8 mouse cellular contexts compared by ENCODE assay signal in the genomic region with DNA sequence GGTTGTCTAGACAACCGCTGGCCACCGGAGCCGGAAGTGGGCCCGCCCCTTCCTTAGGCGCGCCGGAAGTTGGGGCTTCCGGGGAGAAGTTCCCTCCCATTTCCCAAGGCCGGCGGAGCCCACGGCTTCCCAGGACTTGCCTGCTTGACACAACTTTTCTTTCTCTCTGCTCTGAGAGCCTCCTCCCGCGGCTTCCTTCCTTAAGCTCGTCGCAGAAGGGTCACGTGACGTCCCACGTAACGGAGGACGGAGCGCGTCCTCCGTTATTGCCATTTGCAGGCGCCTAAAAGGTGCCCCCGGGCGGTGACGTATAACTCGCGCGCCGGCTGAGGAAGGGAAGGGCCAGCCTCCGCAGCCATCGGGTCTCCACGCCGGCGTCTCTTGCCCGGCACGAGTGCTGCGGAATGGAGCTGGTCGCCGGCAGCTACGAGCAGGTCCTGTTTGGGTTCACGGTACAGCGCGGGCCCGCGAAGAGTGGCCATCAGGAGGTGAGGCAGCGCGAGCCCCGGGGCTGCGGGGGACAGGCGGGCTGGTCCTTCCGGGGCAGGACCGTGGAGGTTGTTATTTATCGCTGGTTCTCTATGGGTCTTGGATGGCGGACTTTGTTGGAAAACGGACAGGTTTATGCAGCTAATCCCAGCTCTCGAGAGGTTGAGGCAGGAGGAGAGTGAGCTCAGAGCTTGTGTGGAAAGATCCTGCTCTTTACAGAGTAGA. TPM values are rescaled to one million over a fixed set of nuclear protein-coding genes. Genes with fewer than 3 reads are reported as not detected.
A peak's percentile ranks its signal among the peaks of the same experiment; 100 is the strongest.
DNase-seq lines count a peak whose midpoint lies in the region; ATAC-seq lines count a peak whose summit lies in the region.

TSS of gene Pak1ip1 (plus strand) at position 98 of the 714 bp plus-strand sequence.

- H3K9me3 ChIP-seq in hindbrain, embryonic 13.5 days: no peaks in the 10 kb centered on the region

- H3K4me2 ChIP-seq in hindbrain, embryonic 13.5 days: peak within 1 kb of the TSS; percentile 89

- peak within 1 kb of the TSS; percentile 90 for H3K9ac ChIP-seq in hindbrain, embryonic 13.5 days

- peak within 1 kb of the TSS; percentile 91 for H3K4me3 ChIP-seq in hindbrain, embryonic 13.5 days

- peak within 1 kb of the TSS; percentile 96 for H3K27ac ChIP-seq in hindbrain, embryonic 13.5 days

- ATAC-seq in hindbrain, embryonic 13.5 days (ENCODE audit: low FRiP score): peak; percentile 97

- peaks cover 23% of the 10 kb centered on the region for H3K4me1 ChIP-seq in hindbrain, embryonic 13.5 days (replicated peaks)

- peak; percentile 94 for DNase-seq in NIH3T3 (ENCODE audit: low read depth)
- DNase-seq in cerebellum, postnatal 10 days: peak; percentile 97
- peak; percentile 89 to 90 for DNase-seq in frontal cortex, postnatal 14 days (ENCODE audit: low spot score in 2 of 2)
- peak; percentile 89 to 97 for DNase-seq in layer of hippocampus, postnatal 25 days (ENCODE audit: extremely low spot score in 1 of 2, low spot score in 1 of 2)
- peak; percentile 93 for DNase-seq in lung, postnatal 25 days (ENCODE audit: low spot score)
- DNase-seq in retina, embryonic 14.5 days (ENCODE audit: low spot score): peak; percentile 90
- peak; percentile 95 for DNase-seq in thymus, postnatal 4 days

- H3K27me3 ChIP-seq in hindbrain, embryonic 13.5 days: no peaks in the 10 kb centered on the region

- WGBS in hindbrain, embryonic 13.5 days: under 1% methylated on average over 58 of the region's 58 CpGs

- H3K36me3 ChIP-seq in hindbrain, embryonic 13.5 days: peaks cover 18% of the 10 kb centered on the region

RNA-seq across cellular contexts. Expression of gene Pak1ip1, which starts in this region (rescaled TPM):
- polyA plus RNA-seq in hindbrain, embryonic 13.5 days (2015; fragmentation: Nextera tagmentation; extraction: Ambion mirVana): 66.3 and 68.8 TPM in 2 replicates
- total RNA-seq in layer of hippocampus, postnatal 25 days (2021): 10 to 100 TPM; 40.5 to 44.7 TPM

Comparison
In these comparisons a context has a peak if more than half of its experiments do, and no peak if none do; other contexts are left out.
1. Peak in every context shown above with its lines: DNase-seq, ATAC-seq, H3K4me3 ChIP-seq and H3K27ac ChIP-seq.